Mouse (Mus musculus): ENCODE measurements at regions not wholly inside any gene's neighbourhood (a gene's known extent, or its start where the extent isn't known, plus 50 kb on each side); places are given as distances from the start of the nearest gene placed in this dataset.
A peak's percentile ranks its signal among the peaks of the same experiment; 100 is the strongest.

DNA sequence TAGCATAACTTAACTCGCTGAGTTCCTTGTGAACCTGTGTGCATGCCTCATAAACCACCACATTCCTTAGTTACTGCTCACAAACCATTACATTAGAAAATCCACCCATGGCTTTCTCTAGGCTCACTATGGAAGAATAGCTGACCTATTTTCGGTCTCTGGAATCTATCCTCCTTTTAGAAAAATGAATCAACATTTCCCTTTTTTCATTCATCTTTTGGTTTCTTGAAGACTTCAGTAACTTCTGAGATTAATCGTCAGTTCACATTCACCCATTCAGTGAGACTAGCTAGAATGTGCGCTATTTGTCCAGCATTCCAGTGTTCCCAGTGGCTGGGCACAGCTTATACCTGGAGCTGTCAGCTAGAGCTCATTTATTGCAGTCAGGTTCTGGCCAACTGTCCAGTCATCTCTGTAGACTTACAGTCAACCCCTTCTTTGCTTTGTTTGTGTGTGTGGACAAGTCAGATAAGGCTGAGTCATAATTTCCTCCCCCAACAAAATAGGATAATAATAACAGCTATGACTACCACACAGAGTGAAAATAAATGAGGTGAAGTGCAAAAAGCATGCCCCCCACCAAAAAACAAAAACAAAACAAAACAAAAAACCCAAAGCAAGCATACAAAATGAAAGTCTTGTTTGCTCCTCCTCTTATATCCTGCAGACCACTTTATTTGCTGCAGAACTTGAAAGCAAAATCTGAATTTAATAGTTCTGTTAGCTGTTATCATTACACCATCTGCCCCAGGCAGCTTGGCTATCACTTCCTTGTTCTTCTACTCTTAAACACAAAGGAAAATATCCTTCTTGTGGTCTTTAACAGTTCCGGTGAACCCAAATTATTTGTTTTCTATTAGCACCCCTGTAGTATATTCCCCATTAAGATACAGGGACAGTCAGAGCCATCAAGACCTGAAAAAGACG is 173.0 kb upstream of the Cited2 start:
- Histone ChIP-seq H3K9ac (no peak overlapping the region), H3K27ac (replicated peaks) (no peak overlapping the region), H3K4me1 (no peaks in the 10 kb centered on the region), H3K36me3 (no peaks in the 10 kb centered on the region), H3K9me3 (replicated peaks) (no peaks in the 10 kb centered on the region), H3K27me3 (no peaks in the 10 kb centered on the region), H3K4me2 (replicated peaks) (no peak overlapping the region), H3K4me3 (replicated peaks) (no peak overlapping the region)
- ATAC-seq (ENCODE audit: insufficient number of reproducible peaks, low FRiP score, low TSS enrichment, low read depth), result no peak
- 86% methylated on average over 6 of the region's 6 CpGs for WGBS

DNA sequence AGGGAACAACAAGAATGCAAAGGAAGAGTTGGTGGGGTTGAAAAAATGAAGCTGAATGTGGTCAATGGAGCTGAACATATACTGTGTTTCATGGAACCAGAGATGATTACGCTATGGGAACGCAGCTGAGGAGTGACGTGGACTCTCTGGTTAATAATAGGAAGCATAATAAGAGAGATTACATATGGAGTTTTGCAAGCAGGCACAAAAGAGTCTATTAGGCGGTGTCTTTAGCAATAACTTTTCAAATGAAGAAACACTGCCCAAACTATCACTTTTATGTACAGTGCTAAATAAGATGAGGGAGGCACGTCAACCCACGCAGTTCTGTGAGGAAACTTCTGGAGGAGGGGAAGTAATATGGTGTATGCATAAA is 172.4 kb upstream of the Cited2 start:
- H3K4me3 ChIP-seq (replicated peaks), result no peak overlapping the region
- H3K4me1 ChIP-seq, result no peaks in the 10 kb centered on the region
- ATAC-seq (ENCODE audit: insufficient number of reproducible peaks, low FRiP score, low TSS enrichment, low read depth), result no peak
- WGBS, result 92% methylated on average over 6 of the region's 6 CpGs
- H3K9me3 ChIP-seq (replicated peaks), result no peaks in the 10 kb centered on the region
- no peak overlapping the region for H3K4me2 ChIP-seq (replicated peaks)
- H3K36me3 ChIP-seq, result no peaks in the 10 kb centered on the region
- H3K27me3 ChIP-seq, result no peaks in the 10 kb centered on the region
- no peak overlapping the region for H3K27ac ChIP-seq (replicated peaks)
- no peak overlapping the region for H3K9ac ChIP-seq

DNA sequence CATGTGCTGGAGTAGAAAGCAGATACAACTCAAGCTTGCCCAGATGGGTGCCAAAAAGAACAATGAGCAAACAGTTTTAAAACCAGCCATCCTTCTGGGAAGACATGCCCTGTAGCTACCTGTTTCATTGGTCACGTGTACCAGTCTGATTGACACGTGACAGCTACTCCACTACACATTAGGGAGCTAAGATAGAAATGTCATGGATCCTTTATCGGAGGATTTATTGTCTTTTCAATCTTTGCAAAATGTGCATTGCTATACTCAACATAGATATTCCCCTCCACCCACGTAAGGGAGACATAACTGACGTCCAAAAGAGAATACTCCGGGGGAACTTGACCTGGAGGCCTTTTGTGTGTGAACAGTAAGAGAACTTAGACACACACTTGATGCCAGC is 171.1 kb upstream of the Cited2 start:
- WGBS, result 71% methylated on average over 6 of the region's 6 CpGs
- Histone ChIP-seq H3K4me2 (replicated peaks) (no peak overlapping the region), H3K9me3 (replicated peaks) (no peaks in the 10 kb centered on the region), H3K4me3 (replicated peaks) (no peak overlapping the region), H3K27me3 (no peaks in the 10 kb centered on the region), H3K9ac (no peak overlapping the region), H3K36me3 (no peaks in the 10 kb centered on the region), H3K4me1 (no peaks in the 10 kb centered on the region), H3K27ac (replicated peaks) (no peak overlapping the region)
- ATAC-seq (ENCODE audit: insufficient number of reproducible peaks, low FRiP score, low TSS enrichment, low read depth), result no peak

DNA sequence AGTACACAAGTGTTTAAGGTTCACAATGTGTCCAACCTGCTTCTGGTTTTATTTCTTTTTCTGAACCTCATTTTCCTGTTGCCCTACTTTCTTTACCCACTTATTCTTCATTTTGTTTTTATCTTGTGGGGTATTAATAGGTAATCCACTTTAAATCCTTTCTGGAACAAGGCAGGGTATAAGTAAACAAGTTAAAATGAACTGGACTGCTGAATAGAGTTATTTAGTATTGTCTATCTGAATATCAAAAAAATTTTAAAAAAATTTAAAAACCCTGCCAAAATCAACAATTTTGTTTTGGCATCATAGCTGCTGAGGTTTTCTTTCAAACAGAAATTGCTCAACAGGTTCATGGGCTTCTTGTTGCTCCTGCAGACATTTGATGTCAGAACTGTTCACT is 170.7 kb upstream of the Cited2 start:
- Histone ChIP-seq H3K4me3 (replicated peaks) (no peak overlapping the region), H3K9ac (no peak overlapping the region), H3K27me3 (no peaks in the 10 kb centered on the region), H3K27ac (replicated peaks) (no peak overlapping the region), H3K9me3 (replicated peaks) (no peaks in the 10 kb centered on the region), H3K36me3 (no peaks in the 10 kb centered on the region), H3K4me1 (no peaks in the 10 kb centered on the region), H3K4me2 (replicated peaks) (no peak overlapping the region)
- no peak for ATAC-seq (ENCODE audit: insufficient number of reproducible peaks, low FRiP score, low TSS enrichment, low read depth)

DNA sequence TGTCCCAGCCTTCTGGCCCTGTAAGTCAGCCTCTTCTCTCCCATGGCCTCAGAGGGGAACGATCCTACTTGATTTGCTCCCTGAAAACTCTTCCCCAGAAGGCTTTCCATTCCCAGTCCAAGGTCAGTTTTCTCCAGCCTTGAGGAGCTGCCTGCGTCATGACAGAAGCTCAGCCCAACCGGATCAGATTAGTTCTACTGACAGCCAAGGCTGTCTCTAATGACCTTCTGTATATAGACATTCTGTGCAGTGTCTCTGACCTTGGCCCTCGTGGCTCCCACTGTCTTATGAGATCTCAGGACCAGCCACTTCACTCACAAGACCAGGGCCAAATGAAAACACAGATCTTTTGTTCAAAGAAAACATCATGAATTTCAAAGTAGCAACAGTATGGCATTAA is 166.6 kb upstream of the Cited2 start:
- no peak overlapping the region for H3K27ac ChIP-seq (replicated peaks)

DNA sequence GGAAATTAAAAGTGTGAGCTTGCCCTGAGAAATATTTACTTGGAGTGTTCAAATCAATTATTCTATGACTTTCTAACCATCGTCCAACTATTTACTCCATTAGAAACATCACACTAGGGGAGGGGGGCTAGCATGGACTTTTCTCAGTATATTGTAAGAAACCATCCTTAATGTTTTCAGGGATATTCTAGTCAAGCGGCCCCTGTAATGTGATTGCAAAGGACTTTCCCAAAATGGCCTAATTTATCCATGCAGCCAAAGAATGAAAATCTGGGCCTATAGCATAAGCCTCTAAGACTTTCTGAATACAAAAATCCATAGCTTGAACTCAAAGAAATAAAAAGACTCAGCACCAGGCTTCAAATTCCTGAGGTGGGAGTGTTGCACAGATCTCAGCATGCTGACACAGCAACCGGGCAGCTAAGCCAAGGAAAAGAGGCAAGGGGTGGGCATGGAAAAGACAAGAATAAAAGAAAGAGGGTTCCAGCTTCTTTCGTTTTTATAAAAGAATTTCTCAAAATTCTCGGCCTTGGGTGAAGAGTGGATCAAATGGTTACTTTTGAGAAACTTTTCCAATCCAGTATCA is 163.6 kb upstream of the Cited2 start:
- no peak; the same call in 1 of the 2 replicates for ATAC-seq (ENCODE audit: insufficient number of reproducible peaks, low FRiP score, low TSS enrichment, low read depth)
- no peaks in the 10 kb centered on the region for H3K9me3 ChIP-seq (replicated peaks)
- 45% methylated on average over 5 of the region's 5 CpGs for WGBS
- no peak overlapping the region for H3K27ac ChIP-seq (replicated peaks)
- H3K27me3 ChIP-seq, result no peaks in the 10 kb centered on the region
- H3K4me2 ChIP-seq (replicated peaks), result no peak overlapping the region
- no peak overlapping the region for H3K4me3 ChIP-seq (replicated peaks)
- H3K36me3 ChIP-seq, result no peaks in the 10 kb centered on the region
- H3K9ac ChIP-seq, result no peak overlapping the region
- H3K4me1 ChIP-seq, result peaks cover 22% of the 10 kb centered on the region

More for the DNA sequence above, 166.6 kb upstream of the Cited2 start:
- Histone ChIP-seq H3K9me3 (replicated peaks) (no peaks in the 10 kb centered on the region), H3K4me3 (replicated peaks) (no peak overlapping the region), H3K27me3 (no peaks in the 10 kb centered on the region), H3K4me1 (peaks cover 5% of the 10 kb centered on the region), H3K36me3 (no peaks in the 10 kb centered on the region), H3K4me2 (replicated peaks) (no peak overlapping the region), H3K9ac (no peak overlapping the region)
- no peak for ATAC-seq (ENCODE audit: insufficient number of reproducible peaks, low FRiP score, low TSS enrichment, low read depth)
- WGBS, result 69% methylated on average over 4 of the region's 4 CpGs

DNA sequence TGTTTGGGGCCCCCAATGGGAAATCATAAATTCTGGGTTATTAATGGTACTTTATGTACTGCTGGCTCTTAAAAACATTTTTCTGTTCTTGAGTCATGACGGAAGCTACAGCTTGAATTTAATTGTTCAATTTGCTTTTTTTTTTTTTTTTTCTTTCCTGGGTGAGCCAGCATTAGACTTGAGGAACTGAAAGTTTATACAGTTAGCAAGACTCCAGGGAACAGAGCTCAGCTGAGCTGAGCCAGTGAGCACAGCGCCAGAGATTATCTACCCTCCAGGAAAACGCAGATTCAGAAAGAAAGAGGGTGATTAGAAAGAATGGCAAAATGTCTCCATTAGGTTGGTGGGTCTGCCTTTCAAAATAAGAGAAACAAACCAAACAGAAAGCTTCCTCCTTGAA is 163.0 kb upstream of the Cited2 start:
- H3K27ac ChIP-seq (replicated peaks), result no peak overlapping the region
- WGBS, result 27% methylated on average over 3 of the region's 3 CpGs

DNA sequence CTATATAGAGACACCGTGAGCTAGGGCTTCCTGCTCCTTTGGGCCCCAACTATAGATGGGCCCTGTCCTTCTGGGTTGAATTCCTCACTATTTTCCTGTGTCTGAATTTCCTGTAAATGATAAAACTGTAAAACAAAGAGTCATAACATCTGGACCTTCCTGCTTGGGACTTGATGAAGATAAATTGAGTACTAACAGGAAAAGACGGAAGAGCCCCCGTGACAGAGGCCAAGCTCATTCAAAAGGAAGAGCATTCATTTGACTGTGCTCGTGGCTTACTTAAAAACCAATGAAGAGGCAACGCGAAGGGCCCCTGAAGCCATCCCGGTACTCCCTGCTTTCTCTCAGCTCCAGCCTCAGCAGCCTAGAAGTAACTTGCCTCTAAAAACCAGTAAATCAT is 161.6 kb upstream of the Cited2 start:
- no peak overlapping the region for H3K4me2 ChIP-seq (replicated peaks)
- no peaks in the 10 kb centered on the region for H3K36me3 ChIP-seq
- 79% methylated on average over 7 of the region's 7 CpGs for WGBS
- peaks cover 22% of the 10 kb centered on the region for H3K4me1 ChIP-seq
- H3K27ac ChIP-seq (replicated peaks), result no peak overlapping the region
- no peak overlapping the region for H3K4me3 ChIP-seq (replicated peaks)
- H3K9me3 ChIP-seq (replicated peaks), result no peaks in the 10 kb centered on the region
- H3K9ac ChIP-seq, result no peak overlapping the region
- no peak for ATAC-seq (ENCODE audit: insufficient number of reproducible peaks, low FRiP score, low TSS enrichment, low read depth)
- no peaks in the 10 kb centered on the region for H3K27me3 ChIP-seq

More for the DNA sequence above, 163.0 kb upstream of the Cited2 start:
- no peak overlapping the region for H3K4me2 ChIP-seq (replicated peaks)
- H3K4me3 ChIP-seq (replicated peaks), result no peak overlapping the region
- H3K27me3 ChIP-seq, result no peaks in the 10 kb centered on the region
- ATAC-seq (ENCODE audit: insufficient number of reproducible peaks, low FRiP score, low TSS enrichment, low read depth), result no peak
- H3K9me3 ChIP-seq (replicated peaks), result no peaks in the 10 kb centered on the region
- H3K4me1 ChIP-seq, result peaks cover 22% of the 10 kb centered on the region
- H3K36me3 ChIP-seq, result no peaks in the 10 kb centered on the region
- no peak overlapping the region for H3K9ac ChIP-seq

DNA sequence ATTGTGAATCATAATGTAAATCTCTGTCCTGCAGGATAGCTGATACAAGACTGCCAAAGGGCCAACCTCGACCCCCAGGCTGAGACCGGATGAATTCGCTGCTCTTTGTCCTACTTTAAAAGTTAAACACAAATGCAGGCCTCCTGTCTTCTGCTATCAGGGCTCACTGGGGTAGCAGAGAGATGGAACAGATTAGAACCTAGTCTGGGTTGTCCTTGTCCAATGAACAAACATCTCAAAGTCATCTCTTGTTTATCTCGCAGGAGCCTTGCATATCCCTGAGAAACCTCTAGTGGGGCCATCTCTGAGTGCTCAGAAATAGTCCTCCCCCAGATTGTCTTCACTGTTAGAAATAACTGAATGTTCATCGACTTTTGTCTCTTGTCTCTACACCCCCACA is 161.0 kb upstream of the Cited2 start:
- no peak overlapping the region for H3K9ac ChIP-seq
- H3K4me3 ChIP-seq (replicated peaks), result no peak overlapping the region
- H3K27ac ChIP-seq (replicated peaks), result no peak overlapping the region
- peaks cover 22% of the 10 kb centered on the region for H3K4me1 ChIP-seq
- no peak for ATAC-seq (ENCODE audit: insufficient number of reproducible peaks, low FRiP score, low TSS enrichment, low read depth)
- H3K4me2 ChIP-seq (replicated peaks), result no peak overlapping the region
- no peaks in the 10 kb centered on the region for H3K27me3 ChIP-seq
- no peaks in the 10 kb centered on the region for H3K9me3 ChIP-seq (replicated peaks)
- H3K36me3 ChIP-seq, result no peaks in the 10 kb centered on the region
- 79% methylated on average over 5 of the region's 5 CpGs for WGBS

DNA sequence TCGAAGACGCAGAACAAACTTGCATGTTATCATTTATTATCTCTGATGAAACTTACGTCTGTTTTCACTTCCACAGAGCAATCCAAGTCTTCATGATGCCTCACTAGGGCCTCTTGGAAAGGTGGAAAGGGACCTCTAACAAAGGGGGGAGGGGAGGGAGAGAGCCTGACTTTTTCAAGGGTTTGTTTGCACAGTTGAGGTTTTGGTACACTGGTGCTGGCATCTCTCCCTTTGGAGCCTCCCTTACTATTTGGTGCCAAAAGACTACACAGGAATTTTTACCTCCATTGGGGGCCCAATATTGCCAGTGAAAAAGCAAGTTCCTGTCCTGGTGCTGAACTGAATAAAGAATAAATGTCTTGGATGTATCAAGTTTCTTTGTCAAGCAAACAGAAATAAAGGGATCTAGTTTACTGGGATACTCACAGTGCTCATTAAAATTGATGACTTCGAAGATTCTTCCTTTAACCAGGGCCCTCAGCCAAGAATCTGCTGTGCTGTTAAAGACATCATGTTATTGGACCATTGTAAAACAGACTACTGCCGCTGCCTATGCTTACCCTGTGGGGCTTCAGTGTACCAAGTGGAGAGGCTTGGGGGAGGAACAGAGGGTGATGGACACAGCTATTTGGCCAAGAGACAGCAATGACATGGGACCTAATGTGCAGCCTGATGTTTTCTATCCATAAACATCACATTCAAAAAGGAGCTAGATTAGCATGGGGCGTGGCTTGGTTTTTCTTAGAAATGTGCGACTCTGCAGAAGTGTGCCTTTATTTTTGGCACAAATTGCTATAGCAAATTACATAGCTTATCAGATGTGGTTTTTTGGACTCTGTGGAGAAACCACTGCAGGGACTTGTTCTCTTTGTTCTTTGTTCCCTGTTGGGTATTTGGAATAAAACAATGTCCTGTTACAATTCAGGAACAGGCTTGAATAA is 160.3 kb upstream of the Cited2 start:
- no peaks in the 10 kb centered on the region for H3K27me3 ChIP-seq
- no peak overlapping the region for H3K4me3 ChIP-seq (replicated peaks)
- H3K9me3 ChIP-seq (replicated peaks), result no peaks in the 10 kb centered on the region
- no peak overlapping the region; the same call in 1 of the 2 replicates for H3K27ac ChIP-seq (replicated peaks)
- no peak overlapping the region for H3K9ac ChIP-seq
- H3K4me1 ChIP-seq, result peaks cover 22% of the 10 kb centered on the region
- H3K4me2 ChIP-seq (replicated peaks), result no peak overlapping the region
- WGBS, result 44% methylated on average over 7 of the region's 7 CpGs
- no peak; the same call in 1 of the 2 replicates for ATAC-seq (ENCODE audit: insufficient number of reproducible peaks, low FRiP score, low TSS enrichment, low read depth)
- no peaks in the 10 kb centered on the region for H3K36me3 ChIP-seq

DNA sequence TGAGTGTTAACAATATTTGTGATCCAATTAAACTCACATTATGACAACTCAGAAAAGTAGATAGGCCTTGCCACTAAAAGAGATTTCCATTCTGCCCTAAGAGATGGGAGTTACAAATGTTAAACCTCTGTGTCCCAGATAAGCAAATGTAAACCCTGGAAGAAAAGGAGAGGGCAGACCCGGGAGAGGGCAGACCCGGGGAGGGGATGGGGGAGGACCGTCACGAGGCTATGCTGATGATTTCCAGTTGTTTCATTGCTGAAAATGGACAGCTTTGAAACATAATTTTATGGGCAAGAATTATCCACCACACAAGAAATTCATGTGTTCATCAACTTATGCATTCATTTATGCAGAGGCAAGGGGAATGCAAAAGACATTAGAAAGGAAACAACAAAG is 159.7 kb upstream of the Cited2 start:
- Histone ChIP-seq H3K9ac (no peak overlapping the region), H3K27ac (replicated peaks) (0 out of 2 replicates have a peak overlapping the region, but pooled peaks have one; percentile 11), H3K4me3 (replicated peaks) (no peak overlapping the region), H3K4me2 (replicated peaks) (no peak overlapping the region), H3K27me3 (no peaks in the 10 kb centered on the region), H3K9me3 (replicated peaks) (no peaks in the 10 kb centered on the region), H3K36me3 (no peaks in the 10 kb centered on the region), H3K4me1 (peaks cover 22% of the 10 kb centered on the region)
- 51% methylated on average over 4 of the region's 4 CpGs for WGBS
- no peak for ATAC-seq (ENCODE audit: insufficient number of reproducible peaks, low FRiP score, low TSS enrichment, low read depth)
